Mouse (Mus musculus) embryonic fibroblast, embryonic 13.5 days (primary cell): Measurements from ENCODE around the gene Cntnap2.

Experiments used
- CTCF ChIP-seq: IDR thresholded peaks from 2 replicates; pipeline ENCODE4 v1.5.1; 2011; ENCODE audit warnings: mild to moderate bottlenecking, control low read depth, low read length, moderate library complexity, borderline replicate concordance; ENCODE audit not compliant: insufficient read depth
- POLR2A ChIP-seq: IDR thresholded peaks from 2 replicates; pipeline ENCODE4 v1.6.1; 2011; ENCODE audit warnings: low read depth, mild to moderate bottlenecking, control low read depth, low read length, moderate library complexity

GRCm38 (mm10) chr6:46733794-46734193 lies 1674.6 kb downstream of the Cntnap2 start:
- no peak for TF ChIP-seq POLR2A
- TF ChIP-seq CTCF, result no peak
